Mouse (Mus musculus) liver, adult 2 months (tissue): ENCODE measurements at regions not wholly inside any gene's neighbourhood (a gene's known extent, or its start where the extent isn't known, plus 50 kb on each side); places are given as distances from the start of the nearest gene placed in this dataset.

Experiments
- DNase-seq: peaks from one replicate; pipeline ENCODE4 v3.0.0-alpha.2; 2011; ENCODE audit warnings: low read depth, low spot score; ENCODE audit errors: extremely low read depth
- H3K27ac ChIP-seq: fragments of 200-500 bp; replicated peaks from 2 replicates; pipeline ENCODE4 v1.5.1; 2012; ENCODE audit warnings: low read depth, mild to moderate bottlenecking, control low read depth, inconsistent platforms, low read length; ENCODE audit not compliant: insufficient read depth
- H3K27me3 ChIP-seq: fragments of 200-500 bp; 2 replicates; pipeline ENCODE4 v1.6.1; 2012; ENCODE audit warnings: mild to moderate bottlenecking, moderate library complexity, low read length, inconsistent platforms; ENCODE audit not compliant: control insufficient read depth, insufficient read depth
- H3K36me3 ChIP-seq: fragments of 200-500 bp; 2 replicates; pipeline ENCODE4 v1.6.1; 2012; ENCODE audit warnings: low read length, inconsistent platforms; ENCODE audit not compliant: control insufficient read depth, insufficient read depth
- H3K4me1 ChIP-seq: fragments of 200-500 bp; 2 replicates; pipeline ENCODE4 v1.6.1; 2011; ENCODE audit warnings: low read length; ENCODE audit not compliant: control insufficient read depth, insufficient read depth
- H3K4me3 ChIP-seq: fragments of 200-500 bp; 2 replicates; pipeline ENCODE4 v1.5.1; 2011; ENCODE audit warnings: low read depth, mild to moderate bottlenecking, control low read depth, low read length, moderate library complexity; ENCODE audit not compliant: insufficient read depth
- H3K79me2 ChIP-seq: fragments of 200-500 bp; 2 replicates; pipeline ENCODE4 v1.6.1; 2012; ENCODE audit warnings: inconsistent platforms, mild to moderate bottlenecking, low read length, moderate library complexity; ENCODE audit not compliant: control insufficient read depth, insufficient read depth
- H3K9ac ChIP-seq: fragments of 200-500 bp; 2 replicates; pipeline ENCODE4 v1.6.1; 2012; ENCODE audit warnings: low read depth, mild to moderate bottlenecking, control low read depth, inconsistent platforms, low read length
- CTCF ChIP-seq: fragments of 200-500 bp; IDR thresholded peaks from 2 replicates; pipeline ENCODE4 v1.5.1; 2011; ENCODE audit warnings: low read depth, low read length, control low read depth
- POLR2A ChIP-seq: fragments of 200-500 bp; IDR thresholded peaks from 2 replicates; pipeline ENCODE4 v1.6.1; 2011; ENCODE audit warnings: low read length, control low read depth; ENCODE audit not compliant: insufficient read depth; ENCODE audit errors: extremely low read depth
- WGBS: fragments of 180-500 bp; shearing (Covaris S2); methylation state at CpG from one replicate; pipeline ENCODE4 v1.1.7; 2018; 5-methylcytosine and 5-hydroxymethylcytosine counted together

DNA sequence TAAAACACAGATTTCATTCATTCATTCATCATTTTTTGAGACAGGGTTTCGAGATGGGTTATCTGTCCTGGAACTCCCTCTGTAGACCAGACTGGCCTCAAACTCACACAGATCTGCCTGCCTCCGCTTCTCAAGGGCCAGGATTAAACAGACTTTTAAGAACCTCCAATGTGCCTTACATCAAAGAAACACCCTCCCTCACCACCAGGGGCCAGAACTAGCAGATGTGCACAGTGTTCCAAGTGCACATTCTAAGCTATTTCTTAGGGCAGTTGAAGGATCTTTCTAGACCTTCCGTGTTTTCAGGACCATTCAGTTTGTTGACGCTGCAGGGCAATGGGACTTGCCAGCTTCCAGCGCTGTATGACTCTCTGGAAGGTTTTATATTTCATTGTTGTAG is 88.6 kb upstream of the Ado start:
- Histone ChIP-seq H3K9ac (no peak overlapping the region), H3K27ac (no peak overlapping the region), H3K79me2 (no peaks in the 10 kb centered on the region), H3K36me3 (no peaks in the 10 kb centered on the region), H3K27me3 (no peaks in the 10 kb centered on the region), H3K4me3 (no peak overlapping the region), H3K4me1 (peaks cover 2% of the 10 kb centered on the region)
- 75% methylated on average over 5 of the region's 5 CpGs for WGBS
- no peak for DNase-seq
- no peak for TF ChIP-seq POLR2A
- no peak for TF ChIP-seq CTCF

- no peak overlapping the region for H3K4me3 ChIP-seq
- H3K36me3 ChIP-seq: no peaks in the 10 kb centered on the region
- H3K27me3 ChIP-seq: no peaks in the 10 kb centered on the region
- no peak for TF ChIP-seq CTCF
- TF ChIP-seq POLR2A: no peak
- 7% methylated on average over 13 of the region's 13 CpGs for WGBS
- H3K27ac ChIP-seq: no peak overlapping the region
- DNase-seq: no peak
- H3K79me2 ChIP-seq: no peaks in the 10 kb centered on the region
- peaks cover 2% of the 10 kb centered on the region for H3K4me1 ChIP-seq
- no peak overlapping the region for H3K9ac ChIP-seq
These were observed 87.8 kb upstream of the Ado start for GRCm38 (mm10) chr10:67636569-67636968.

DNA sequence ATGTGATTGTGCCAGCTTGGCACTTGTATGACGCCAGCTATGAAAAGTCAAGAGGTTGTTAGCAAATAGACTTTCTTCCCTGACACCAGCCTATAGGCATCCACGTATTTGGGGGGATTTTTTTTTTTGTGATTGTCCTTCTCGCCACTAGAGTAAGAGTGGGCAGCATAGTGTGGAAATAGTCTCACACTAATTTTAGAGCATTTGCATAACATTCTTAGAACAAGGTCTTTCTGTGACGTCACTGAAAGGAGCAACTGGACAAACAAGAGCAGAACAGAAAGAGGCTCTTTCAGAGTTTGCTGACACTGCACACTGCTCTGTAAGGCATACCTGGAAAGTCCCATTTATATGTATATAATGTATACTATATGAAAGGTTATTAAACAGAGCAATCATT is 86.0 kb upstream of the Ado start:
- H3K27ac ChIP-seq: no peak overlapping the region
- H3K4me3 ChIP-seq: no peak overlapping the region
- no peak overlapping the region for H3K9ac ChIP-seq
- no peaks in the 10 kb centered on the region for H3K36me3 ChIP-seq
- 77% methylated on average over 4 of the region's 4 CpGs for WGBS
- H3K79me2 ChIP-seq: no peaks in the 10 kb centered on the region
- TF ChIP-seq CTCF (no peak), POLR2A (no peak)
- DNase-seq: no peak
- peaks cover 2% of the 10 kb centered on the region for H3K4me1 ChIP-seq
- no peaks in the 10 kb centered on the region for H3K27me3 ChIP-seq

- H3K27me3 ChIP-seq: no peaks in the 10 kb centered on the region
- H3K4me3 ChIP-seq: no peak overlapping the region
- no peaks in the 10 kb centered on the region for H3K79me2 ChIP-seq
- H3K9ac ChIP-seq: no peak overlapping the region
- DNase-seq: no peak
- 96% methylated on average over 7 of the region's 7 CpGs for WGBS
- no peaks in the 10 kb centered on the region for H3K36me3 ChIP-seq
- H3K27ac ChIP-seq: no peak overlapping the region
- TF ChIP-seq CTCF: no peak
- no peak for TF ChIP-seq POLR2A
- H3K4me1 ChIP-seq: peaks cover 2% of the 10 kb centered on the region
These were observed 84.3 kb upstream of the Ado start for GRCm38 (mm10) chr10:67633063-67633462.

GRCm38 (mm10) chr10:67623338-67623737 is 74.6 kb upstream of the Ado start:
- no peak for DNase-seq
- 91% methylated on average over 12 of the region's 12 CpGs for WGBS
- no peaks in the 10 kb centered on the region for H3K79me2 ChIP-seq
- no peak overlapping the region for H3K9ac ChIP-seq
- H3K27ac ChIP-seq: no peak overlapping the region
- H3K4me3 ChIP-seq: no peak overlapping the region
- no peak for TF ChIP-seq POLR2A
- no peak for TF ChIP-seq CTCF
- H3K27me3 ChIP-seq: no peaks in the 10 kb centered on the region
- no peaks in the 10 kb centered on the region for H3K36me3 ChIP-seq
- H3K4me1 ChIP-seq: no peaks in the 10 kb centered on the region

GRCm38 (mm10) chr10:67620018-67620417 is 71.3 kb upstream of the Ado start:
- Histone ChIP-seq H3K79me2 (no peaks in the 10 kb centered on the region), H3K27me3 (no peaks in the 10 kb centered on the region), H3K4me3 (no peak overlapping the region), H3K27ac (no peak overlapping the region), H3K36me3 (no peaks in the 10 kb centered on the region), H3K9ac (no peak overlapping the region), H3K4me1 (no peaks in the 10 kb centered on the region)
- DNase-seq: no peak
- no peak for TF ChIP-seq CTCF
- no peak for TF ChIP-seq POLR2A
- WGBS: 74% methylated on average over 8 of the region's 8 CpGs
